Mouse (Mus musculus) liver, embryonic 15.5 days (tissue): ENCODE measurements around the gene Tmem170b. TPM values are rescaled to one million over a fixed set of nuclear protein-coding genes. Genes with fewer than 3 reads are reported as not detected.
A peak's percentile ranks its signal among the peaks of the same experiment; 100 is the strongest.

Experiments
- ATAC-seq: fragments of 200-750 bp; cut with Nextera tagmentation; 2 replicates; pipeline ENCODE4 v1.8.0; 2017; ENCODE audit warnings: moderate number of reproducible peaks, mild to moderate bottlenecking, moderate library complexity; ENCODE audit not compliant: insufficient read depth
- H3K27ac ChIP-seq: fragments of 300-500 bp; sonication (generic); replicated peaks from 2 replicates; pipeline ENCODE4 v1.5.1; 2015; ENCODE audit warnings: mild to moderate bottlenecking, inconsistent platforms
- H3K27me3 ChIP-seq: fragments of 300-500 bp; sonication (generic); 2 replicates; pipeline ENCODE4 v1.6.1; 2015; ENCODE audit warnings: mild to moderate bottlenecking, inconsistent platforms
- H3K36me3 ChIP-seq: fragments of 300-500 bp; sonication (generic); replicated peaks from 2 replicates; pipeline ENCODE4 v1.6.1; 2015; ENCODE audit warnings: moderate library complexity, mild to moderate bottlenecking, inconsistent platforms
- H3K4me1 ChIP-seq: fragments of 300-500 bp; sonication (generic); replicated peaks from 2 replicates; pipeline ENCODE4 v1.6.1; 2015; ENCODE audit warnings: inconsistent platforms
- H3K4me2 ChIP-seq: fragments of 300-500 bp; sonication (generic); 2 replicates; pipeline ENCODE4 v1.6.1; 2015; ENCODE audit warnings: moderate library complexity, mild to moderate bottlenecking, inconsistent platforms
- H3K4me3 ChIP-seq: fragments of 300-500 bp; sonication (generic); replicated peaks from 2 replicates; pipeline ENCODE4 v1.5.1; 2015; ENCODE audit warnings: mild to moderate bottlenecking, inconsistent platforms
- H3K9ac ChIP-seq: fragments of 300-500 bp; sonication (generic); 2 replicates; pipeline ENCODE4 v1.6.1; 2015; ENCODE audit warnings: moderate library complexity, mild to moderate bottlenecking, inconsistent platforms
- H3K9me3 ChIP-seq: fragments of 300-500 bp; sonication (generic); replicated peaks from 2 replicates; pipeline ENCODE4 v1.6.1; 2016; ENCODE audit warnings: inconsistent platforms
- WGBS: fragments of 180-500 bp; shearing (Covaris S2); methylation state at CpG from one replicate; pipeline ENCODE4 v1.1.7; 2015; ENCODE audit warnings: mixed read lengths; ENCODE audit not compliant: insufficient replicate concordance; 5-methylcytosine and 5-hydroxymethylcytosine counted together
- polyA plus RNA-seq: library from polyadenylated mRNA; unstranded; fragments of >200 nt; fragmentation: Nextera tagmentation; extraction: Ambion mirVana; gene quantifications from 2 replicates; pipeline ENCODE4 v1.2.1, GENCODE M21; 2015

The Tmem170b gene
- polyA plus RNA-seq, 1 experiment from 2014 or later, result 5.8 TPM

DNA sequence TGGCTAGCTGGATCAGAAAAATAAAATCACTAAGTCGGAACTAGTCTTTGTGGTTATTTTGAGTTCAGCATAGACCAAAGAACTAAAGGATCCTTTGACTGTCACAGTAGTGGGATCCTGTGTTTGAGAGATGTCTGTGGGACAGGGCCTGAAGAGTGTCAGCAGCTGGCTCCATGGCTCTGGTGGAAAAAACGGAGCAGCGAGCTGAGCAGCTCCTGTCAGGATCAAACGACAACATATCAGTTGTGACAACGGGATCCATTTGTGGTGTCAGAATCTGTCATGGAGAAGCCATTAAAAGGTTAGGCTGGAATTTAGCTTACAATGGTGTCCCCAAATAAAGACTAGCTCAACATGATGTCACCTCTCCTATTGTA lies 39.8 kb downstream of the Tmem170b start:
- Histone ChIP-seq H3K9ac (no peak overlapping the region), H3K36me3 (no peaks in the 10 kb centered on the region), H3K27ac (no peak overlapping the region), H3K4me3 (no peak overlapping the region), H3K4me1 (no peaks in the 10 kb centered on the region), H3K4me2 (no peak overlapping the region), H3K9me3 (no peaks in the 10 kb centered on the region), H3K27me3 (no peaks in the 10 kb centered on the region)
- no peak for ATAC-seq
- WGBS, result 73% methylated on average over 5 of the region's 5 CpGs

DNA sequence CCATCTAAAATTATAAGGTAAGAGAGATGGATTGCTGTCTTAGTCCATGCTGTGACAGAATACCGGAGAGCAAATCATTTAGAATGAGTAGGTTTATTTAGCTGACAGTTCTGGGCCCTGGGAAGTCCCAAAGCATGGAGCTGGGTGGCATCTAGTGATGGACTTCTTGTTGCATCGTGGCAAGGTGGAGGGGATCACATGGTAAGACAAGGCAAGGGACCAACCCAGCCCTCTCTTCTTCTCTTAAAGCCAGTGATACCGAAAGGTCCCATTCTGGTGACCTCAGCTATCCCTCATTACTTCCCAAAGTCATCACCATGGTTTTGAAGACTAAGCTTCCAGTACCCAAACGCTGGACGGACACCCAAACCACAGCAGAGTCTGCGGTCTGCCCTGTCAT lies 42.3 kb downstream of the Tmem170b start:
- no peak overlapping the region for H3K4me2 ChIP-seq
- 70% methylated on average over 6 of the region's 6 CpGs for WGBS
- H3K27ac ChIP-seq, result no peak overlapping the region
- H3K9me3 ChIP-seq, result no peaks in the 10 kb centered on the region
- H3K27me3 ChIP-seq, result no peaks in the 10 kb centered on the region
- no peaks in the 10 kb centered on the region for H3K4me1 ChIP-seq
- no peak for ATAC-seq
- H3K9ac ChIP-seq, result no peak overlapping the region
- H3K36me3 ChIP-seq, result no peaks in the 10 kb centered on the region
- no peak overlapping the region for H3K4me3 ChIP-seq

DNA sequence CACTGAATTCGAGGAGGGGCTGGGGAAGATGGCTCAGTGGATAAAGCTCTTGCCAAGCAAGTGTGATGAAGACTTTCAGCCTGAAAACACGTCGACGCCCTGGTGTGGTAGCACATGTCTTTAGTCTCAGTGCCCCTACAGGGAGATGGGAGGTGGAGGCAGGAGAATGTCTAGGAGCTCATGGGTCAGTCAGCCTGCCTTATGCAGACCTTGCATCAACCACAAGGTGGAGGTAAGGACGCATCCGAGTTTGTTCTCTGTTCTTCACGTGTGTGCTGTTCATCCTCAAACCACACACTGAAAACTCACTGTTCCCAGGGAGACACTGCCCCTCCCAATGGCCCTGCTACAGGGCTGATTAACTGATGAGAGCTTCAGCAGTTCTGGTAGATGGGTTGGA lies 45.0 kb downstream of the Tmem170b start:
- 59% methylated on average over 7 of the region's 7 CpGs for WGBS
- Histone ChIP-seq H3K9ac (no peak overlapping the region), H3K27ac (no peak overlapping the region), H3K4me1 (no peaks in the 10 kb centered on the region), H3K27me3 (no peaks in the 10 kb centered on the region), H3K36me3 (no peaks in the 10 kb centered on the region), H3K4me3 (no peak overlapping the region), H3K9me3 (no peaks in the 10 kb centered on the region), H3K4me2 (no peak overlapping the region)
- no peak for ATAC-seq

DNA sequence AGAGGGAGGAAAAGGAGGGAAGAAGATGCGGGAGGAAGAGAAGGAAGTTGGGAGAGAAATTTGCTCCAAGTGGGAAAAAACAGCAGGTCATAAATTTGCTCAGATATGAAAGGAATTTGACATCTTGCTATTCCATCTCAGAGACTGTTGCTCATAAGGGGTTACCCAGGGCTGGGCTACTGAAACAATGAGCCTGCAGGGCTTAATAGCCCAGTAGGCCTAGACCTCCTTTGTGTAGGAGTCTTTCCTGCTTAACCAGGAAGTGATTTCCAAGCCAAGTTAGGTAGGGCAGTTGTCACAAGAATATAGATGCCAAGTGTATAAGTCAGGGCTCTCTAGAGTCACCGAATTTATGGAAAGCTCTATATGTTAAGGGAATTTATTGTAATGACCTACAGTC lies 48.1 kb downstream of the Tmem170b start:
- Histone ChIP-seq H3K9ac (no peak overlapping the region), H3K4me1 (no peaks in the 10 kb centered on the region), H3K4me2 (no peak overlapping the region), H3K27ac (no peak overlapping the region), H3K36me3 (no peaks in the 10 kb centered on the region), H3K9me3 (no peaks in the 10 kb centered on the region), H3K4me3 (no peak overlapping the region), H3K27me3 (no peaks in the 10 kb centered on the region)
- no peak for ATAC-seq
- WGBS, result 58% methylated on average over 2 of the region's 2 CpGs

DNA sequence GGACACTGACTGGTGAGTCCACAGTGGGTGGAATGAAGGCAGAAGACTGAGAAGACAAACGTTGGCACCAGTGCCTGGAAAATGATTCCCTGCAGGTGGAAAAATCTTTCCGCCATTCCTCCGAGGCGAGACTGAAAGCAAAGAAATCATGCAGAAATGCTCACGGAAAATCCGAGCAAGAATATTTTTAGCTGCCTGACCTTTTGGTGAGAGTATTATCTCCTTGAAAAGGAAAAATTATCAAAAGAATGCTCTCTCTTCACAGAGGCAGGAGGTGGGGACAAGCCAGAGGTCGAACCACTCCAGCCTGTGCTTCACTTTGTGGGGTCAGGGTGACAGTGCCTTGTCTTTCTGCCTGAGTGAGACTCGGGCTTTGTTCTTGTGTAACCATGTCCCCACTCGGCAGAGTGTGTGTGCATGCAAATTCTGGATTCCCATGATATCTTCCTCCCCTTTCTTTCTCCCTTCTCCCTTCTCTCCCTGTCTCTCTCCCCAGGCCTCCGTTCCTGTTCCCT lies 49.9 kb downstream of the Tmem170b start:
- H3K9ac ChIP-seq, result no peak overlapping the region
- H3K27ac ChIP-seq, result no peak overlapping the region
- 63% methylated on average over 10 of the region's 10 CpGs for WGBS
- no peaks in the 10 kb centered on the region for H3K36me3 ChIP-seq
- no peak overlapping the region for H3K4me3 ChIP-seq
- H3K27me3 ChIP-seq, result no peaks in the 10 kb centered on the region
- no peak for ATAC-seq
- H3K4me2 ChIP-seq, result no peak overlapping the region
- no peaks in the 10 kb centered on the region for H3K4me1 ChIP-seq
- no peaks in the 10 kb centered on the region for H3K9me3 ChIP-seq

DNA sequence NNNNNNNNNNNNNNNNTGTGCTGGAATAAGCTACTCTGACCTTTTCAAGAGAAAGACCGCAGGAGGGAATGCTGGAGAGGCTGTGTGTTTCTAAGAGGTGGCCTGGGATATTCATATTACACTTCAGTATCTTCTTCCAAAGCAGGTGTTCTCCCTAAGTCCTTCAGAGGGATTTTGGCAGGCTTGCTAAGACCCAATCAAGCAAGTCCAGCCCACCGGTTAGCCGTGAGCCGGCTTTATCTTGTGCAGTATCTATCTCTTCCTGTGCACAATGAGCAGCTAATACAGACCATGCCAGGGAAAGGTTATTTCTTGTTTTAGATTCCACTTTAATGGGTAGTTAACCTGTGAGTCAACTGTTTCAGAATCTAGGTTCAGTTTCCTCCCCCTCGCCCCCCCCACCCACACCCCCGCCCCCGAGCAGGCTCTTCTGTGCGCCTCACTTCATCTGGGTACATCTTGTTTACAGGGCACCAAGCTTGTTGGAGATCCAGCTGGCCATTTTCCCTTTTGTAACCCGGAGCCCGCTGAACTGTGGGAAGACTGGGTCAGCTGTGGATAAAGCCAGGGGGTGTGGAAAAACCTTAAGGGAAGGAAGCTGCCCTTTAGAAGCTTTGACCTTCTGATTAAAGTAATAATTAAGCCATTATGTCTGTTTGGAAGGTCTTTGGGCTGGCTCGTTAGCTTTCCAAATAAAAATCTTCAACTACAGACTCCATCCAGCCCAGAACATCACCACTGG lies 54.5 kb downstream of the Tmem170b start:
- WGBS, result 59% methylated on average over 11 of the region's 11 CpGs
- H3K9ac ChIP-seq, result no peak overlapping the region
- no peaks in the 10 kb centered on the region for H3K36me3 ChIP-seq
- H3K4me2 ChIP-seq, result no peak overlapping the region
- no peaks in the 10 kb centered on the region for H3K9me3 ChIP-seq
- ATAC-seq, result no peak
- H3K4me3 ChIP-seq, result no peak overlapping the region
- 0 out of 2 replicates have a peak, but pooled peaks cover 5% of the 10 kb centered on the region for H3K4me1 ChIP-seq
- H3K27me3 ChIP-seq, result no peaks in the 10 kb centered on the region
- no peak overlapping the region for H3K27ac ChIP-seq

DNA sequence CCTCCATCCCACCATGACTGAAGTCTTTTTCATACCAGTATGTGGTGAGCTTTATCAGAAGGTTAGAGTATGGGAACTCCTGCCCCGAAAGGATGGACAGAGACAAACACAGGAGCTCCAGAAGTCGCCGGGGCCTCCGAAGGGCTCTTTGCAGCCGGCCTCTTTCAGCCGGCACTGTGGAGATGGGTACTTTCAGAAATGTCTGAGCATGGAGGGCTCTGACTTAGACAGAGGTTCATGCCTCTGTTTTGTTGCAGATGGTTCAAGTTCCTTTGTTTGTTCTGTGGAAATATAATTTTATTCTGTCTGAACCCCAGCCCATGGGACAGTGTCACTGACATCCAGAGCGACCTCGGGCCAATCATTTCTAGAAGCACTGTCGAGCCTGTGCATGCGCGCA lies 55.4 kb downstream of the Tmem170b start:
- no peak overlapping the region for H3K9ac ChIP-seq
- no peaks in the 10 kb centered on the region for H3K27me3 ChIP-seq
- ATAC-seq, result no peak
- no peak overlapping the region for H3K4me3 ChIP-seq
- H3K36me3 ChIP-seq, result no peaks in the 10 kb centered on the region
- 0 out of 2 replicates have a peak, but pooled peaks cover 5% of the 10 kb centered on the region for H3K4me1 ChIP-seq
- no peak overlapping the region for H3K27ac ChIP-seq
- H3K4me2 ChIP-seq, result no peak overlapping the region
- WGBS, result 75% methylated on average over 11 of the region's 11 CpGs
- H3K9me3 ChIP-seq, result no peaks in the 10 kb centered on the region

DNA sequence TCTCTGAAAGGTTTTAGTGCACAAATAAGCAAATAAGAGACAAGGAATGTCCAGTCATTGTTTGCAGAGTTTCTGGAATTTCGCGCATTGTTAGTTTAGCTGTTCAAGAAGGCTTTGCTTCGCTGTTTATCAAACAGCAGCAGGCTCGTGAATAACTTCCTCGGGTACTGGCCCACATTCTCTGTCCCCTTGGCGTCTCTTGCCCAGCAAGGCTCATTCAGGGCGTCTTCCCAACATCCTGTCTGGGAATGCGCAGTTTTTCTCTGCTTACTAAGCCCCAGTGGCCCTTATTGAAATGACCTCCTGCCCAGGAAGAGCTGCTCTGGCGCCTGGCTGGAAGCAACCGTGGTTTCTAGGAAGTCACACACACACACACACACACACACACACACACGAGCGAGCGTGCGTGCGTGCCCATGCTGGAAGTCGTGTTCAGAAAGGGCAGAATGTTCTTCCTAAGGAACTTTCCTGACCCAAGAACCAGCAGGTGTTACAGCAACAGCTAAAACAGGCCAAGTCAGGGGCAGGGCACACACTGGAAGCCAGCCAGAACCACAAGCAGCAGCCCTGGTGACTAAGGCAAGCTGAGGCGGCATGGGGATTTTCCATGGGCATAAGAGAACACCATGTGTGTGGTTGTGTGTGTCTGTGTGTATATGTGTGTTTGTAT lies 56.8 kb downstream of the Tmem170b start:
- no peak overlapping the region for H3K4me3 ChIP-seq
- peak; percentile 52; the same call in 1 of the 2 replicates for ATAC-seq
- H3K36me3 ChIP-seq, result no peaks in the 10 kb centered on the region
- H3K9me3 ChIP-seq, result no peaks in the 10 kb centered on the region
- no peak overlapping the region for H3K9ac ChIP-seq
- no peak overlapping the region for H3K4me2 ChIP-seq
- H3K27ac ChIP-seq, result no peak overlapping the region
- H3K4me1 ChIP-seq, result 0 out of 2 replicates have a peak, but pooled peaks cover 5% of the 10 kb centered on the region
- 29% methylated on average over 17 of the region's 17 CpGs for WGBS
- H3K27me3 ChIP-seq, result no peaks in the 10 kb centered on the region

DNA sequence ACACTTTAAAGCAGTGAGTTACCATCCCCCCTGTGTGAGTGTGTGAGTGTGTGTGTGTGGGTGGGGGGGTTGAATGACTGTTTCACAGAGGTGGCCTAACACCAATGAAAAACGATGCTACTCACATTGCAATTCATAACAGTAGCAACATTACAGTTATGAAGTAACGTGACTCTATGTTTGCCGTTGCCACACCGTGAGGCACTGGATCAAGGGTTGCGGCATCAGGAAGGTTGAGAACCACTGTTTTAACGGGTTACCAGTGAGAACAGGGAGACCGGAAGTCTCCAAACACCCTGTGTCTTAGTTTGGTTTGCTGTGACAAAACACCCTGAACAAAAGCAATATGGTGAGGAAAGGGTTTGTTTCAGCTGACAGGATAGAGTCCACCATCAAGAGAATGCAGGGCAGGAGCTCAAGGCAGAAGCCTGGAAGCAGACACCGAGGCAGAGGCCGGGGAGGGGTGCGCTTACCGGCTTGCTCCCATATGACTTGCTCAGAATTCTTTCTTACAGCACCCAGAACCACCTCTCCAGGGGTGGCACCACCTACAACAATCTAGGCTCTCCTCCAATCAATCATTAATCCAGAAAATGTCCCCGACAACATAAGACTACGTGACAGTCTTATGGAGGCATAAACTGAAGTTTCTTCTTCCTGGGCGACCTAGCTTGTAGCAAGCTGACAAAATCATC lies 57.9 kb downstream of the Tmem170b start:
- 67% methylated on average over 14 of the region's 14 CpGs for WGBS

DNA sequence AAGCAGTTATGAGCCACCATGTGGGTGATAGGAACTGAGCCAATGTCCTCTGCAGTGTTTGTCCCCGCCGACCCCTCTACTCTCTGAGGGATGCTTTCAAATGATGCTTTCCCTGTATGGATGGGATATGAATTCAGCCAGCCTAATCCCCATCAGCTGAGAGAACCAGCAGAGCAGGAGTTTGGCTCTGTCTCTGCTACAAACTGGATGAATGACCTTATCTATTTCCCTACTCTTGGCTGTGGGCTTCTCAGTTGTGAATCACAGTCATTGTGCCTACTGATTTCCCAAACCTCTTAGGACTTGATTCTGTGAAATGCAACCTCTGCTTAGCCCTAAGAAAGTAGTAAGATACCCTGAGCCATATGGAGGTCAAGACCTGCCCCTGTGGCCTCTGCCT lies 64.2 kb downstream of the Tmem170b start:
- Histone ChIP-seq H3K4me2 (no peak overlapping the region), H3K9ac (no peak overlapping the region), H3K9me3 (no peaks in the 10 kb centered on the region), H3K4me1 (no peaks in the 10 kb centered on the region), H3K4me3 (no peak overlapping the region), H3K27ac (no peak overlapping the region), H3K27me3 (no peaks in the 10 kb centered on the region), H3K36me3 (no peaks in the 10 kb centered on the region)
- ATAC-seq, result no peak
- WGBS, result 72% methylated on average over 2 of the region's 2 CpGs

More for the DNA sequence above, 57.9 kb downstream of the Tmem170b start:
- Histone ChIP-seq H3K36me3 (no peaks in the 10 kb centered on the region), H3K4me3 (no peak overlapping the region), H3K27ac (no peak overlapping the region), H3K27me3 (no peaks in the 10 kb centered on the region), H3K9me3 (no peaks in the 10 kb centered on the region), H3K4me2 (no peak overlapping the region), H3K9ac (no peak overlapping the region), H3K4me1 (0 out of 2 replicates have a peak, but pooled peaks cover 5% of the 10 kb centered on the region)
- ATAC-seq, result no peak
